Mouse (Mus musculus): ENCODE data around the gene Rinl. TPM values are rescaled to one million over a fixed set of nuclear protein-coding genes. Genes with fewer than 3 reads are reported as not detected.

Gene Rinl
- 1 to 10 TPM; 1.4 to 3.0 (median 1.6) TPM for total RNA-seq (2022)

- no peak for DNase-seq (ENCODE audit: low spot score)
Measured at GRCm38 (mm10) chr7:28788307-28789195, at the start of gene Rinl. Rinl (plus strand) TSS chr7:28788969.

- no peak for DNase-seq (ENCODE audit: low spot score)
Measured at GRCm38 (mm10) chr7:28739829-28740228, 48.9 kb upstream of the Rinl start.

- no peak for DNase-seq (ENCODE audit: low spot score)
Measured at GRCm38 (mm10) chr7:28740949-28741348, 47.8 kb upstream of the Rinl start.

GRCm38 (mm10) chr7:28741368-28741708, 47.4 kb upstream of the Rinl start:
- DNase-seq (ENCODE audit: low spot score), result no peak

GRCm38 (mm10) chr7:28741709-28742438, 46.9 kb upstream of the Rinl start, which contains the start of the genes Mrps12 and Sars2:
Mrps12 (minus strand) TSS chr7:28741820.
Sars2 (plus strand) TSS chr7:28741992.
- peak; percentile 99 for DNase-seq (ENCODE audit: low spot score)

- DNase-seq (ENCODE audit: low spot score), result no peak
Measured at GRCm38 (mm10) chr7:28749935-28750334, 38.8 kb upstream of the Rinl start.

- DNase-seq (ENCODE audit: low spot score), result no peak
Measured at GRCm38 (mm10) chr7:28756079-28756478, 32.7 kb upstream of the Rinl start, which contains the start of gene Ccer2. Ccer2 (plus strand) TSS chr7:28756174.

GRCm38 (mm10) chr7:28758623-28759022, 30.1 kb upstream of the Rinl start:
- no peak for DNase-seq (ENCODE audit: low spot score)

- DNase-seq (ENCODE audit: low spot score), result no peak
Measured at GRCm38 (mm10) chr7:28761907-28762306, 26.9 kb upstream of the Rinl start.

GRCm38 (mm10) chr7:28765211-28765610, 23.6 kb upstream of the Rinl start:
- no peak for DNase-seq (ENCODE audit: low spot score)

- DNase-seq (ENCODE audit: low spot score), result peak; percentile 100
Measured at GRCm38 (mm10) chr7:28766173-28766879, 22.4 kb upstream of the Rinl start, which contains the start of gene Sirt2. Sirt2 (plus strand) TSS chr7:28766735.

GRCm38 (mm10) chr7:28766910-28767309, 21.9 kb upstream of the Rinl start:
- no peak for DNase-seq (ENCODE audit: low spot score)

- no peak for DNase-seq (ENCODE audit: low spot score)
Measured at GRCm38 (mm10) chr7:28767462-28767965, 21.3 kb upstream of the Rinl start, which contains the start of gene Nfkbib. Nfkbib (minus strand) TSS chr7:28767512.

- DNase-seq (ENCODE audit: low spot score), result no peak
Measured at GRCm38 (mm10) chr7:28769414-28769958, 19.3 kb upstream of the Rinl start.

GRCm38 (mm10) chr7:28770309-28770708, 18.5 kb upstream of the Rinl start:
- DNase-seq (ENCODE audit: low spot score), result no peak

GRCm38 (mm10) chr7:28771867-28772266, 16.9 kb upstream of the Rinl start:
- no peak for DNase-seq (ENCODE audit: low spot score)

GRCm38 (mm10) chr7:28773163-28773562, 15.6 kb upstream of the Rinl start:
- DNase-seq (ENCODE audit: low spot score), result no peak

- DNase-seq (ENCODE audit: low spot score), result no peak
Measured at GRCm38 (mm10) chr7:28774164-28774563, 14.6 kb upstream of the Rinl start.

- no peak for DNase-seq (ENCODE audit: low spot score)
Measured at GRCm38 (mm10) chr7:28775129-28775528, 13.6 kb upstream of the Rinl start.

- DNase-seq (ENCODE audit: low spot score), result no peak
Measured at GRCm38 (mm10) chr7:28778825-28779224, 9.9 kb upstream of the Rinl start.

- peak; percentile 93 for DNase-seq (ENCODE audit: low spot score)
Measured at GRCm38 (mm10) chr7:28780067-28780658, 8.6 kb upstream of the Rinl start.

Measured in heart, adult 8-10 months (tissue).